Mouse (Mus musculus) stomach, postnatal 0 days (tissue): ENCODE data around the gene Snx8. TPM values are rescaled to one million over a fixed set of nuclear protein-coding genes. Genes with fewer than 3 reads are reported as not detected.
A peak's percentile ranks its signal among the peaks of the same experiment; 100 is the strongest.

Source experiments
- ATAC-seq: fragments of 200-750 bp; cut with Nextera tagmentation; 2 replicates; pipeline ENCODE4 v1.8.0; 2017; ENCODE audit not compliant: low FRiP score, low TSS enrichment
- DNase-seq: peaks from one replicate; pipeline ENCODE4 v3.0.0-alpha.2; 2016; ENCODE audit warnings: low spot score
- H3K27ac ChIP-seq: fragments of 300-500 bp; sonication (generic); replicated peaks from 2 replicates; pipeline ENCODE4 v1.5.1; 2014; ENCODE audit warnings: mild to moderate bottlenecking, control low read depth
- H3K27me3 ChIP-seq: fragments of 300-500 bp; sonication (generic); 2 replicates; pipeline ENCODE4 v1.6.1; 2014; ENCODE audit warnings: low read length; ENCODE audit not compliant: control insufficient read depth, insufficient read depth
- H3K36me3 ChIP-seq: fragments of 300-500 bp; sonication (generic); 2 replicates; pipeline ENCODE4 v1.6.1; 2014; ENCODE audit warnings: low read length, mixed read lengths; ENCODE audit not compliant: control insufficient read depth, insufficient read depth
- H3K4me1 ChIP-seq: fragments of 300-500 bp; sonication (generic); replicated peaks from 2 replicates; pipeline ENCODE4 v1.6.1; 2014; ENCODE audit warnings: antibody characterized with exemption; ENCODE audit not compliant: control insufficient read depth, insufficient read depth
- H3K4me2 ChIP-seq: fragments of 300-500 bp; sonication (generic); replicated peaks from 2 replicates; pipeline ENCODE4 v1.6.1; 2014; ENCODE audit warnings: low read depth, mild to moderate bottlenecking, control low read depth, moderate library complexity
- H3K4me3 ChIP-seq: fragments of 300-500 bp; sonication (generic); 2 replicates; pipeline ENCODE4 v1.5.1; 2014; ENCODE audit warnings: low read depth, low read length, control low read depth
- H3K9ac ChIP-seq: fragments of 300-500 bp; sonication (generic); 2 replicates; pipeline ENCODE4 v1.6.1; 2014; ENCODE audit warnings: mild to moderate bottlenecking, low read length, control low read depth, mixed read lengths
- H3K9me3 ChIP-seq: fragments of 300-500 bp; sonication (generic); 2 replicates; pipeline ENCODE4 v1.6.1; 2016; ENCODE audit warnings: low read length; ENCODE audit not compliant: control insufficient read depth
- CTCF ChIP-seq: IDR thresholded peaks from 2 replicates; pipeline ENCODE4 v1.5.1; 2016; ENCODE audit warnings: antibody characterized with exemption, low read depth, mild to moderate bottlenecking, moderate library complexity
- EP300 ChIP-seq: optimal IDR thresholded peaks from 2 replicates; pipeline ENCODE3; 2016; ENCODE audit warnings: antibody characterized with exemption
- WGBS: fragments of 180-500 bp; shearing (Covaris S2); extraction: QIAGEN DNeasy Blood & Tissue Kit; methylation state at CpG from one replicate; pipeline ENCODE4 v1.1.7; 2014; 5-methylcytosine and 5-hydroxymethylcytosine counted together
- polyA plus RNA-seq: library from polyadenylated mRNA; unstranded; fragments of >200 nt; fragmentation: Nextera tagmentation; extraction: Ambion mirVana; gene quantifications from 2 replicates; pipeline ENCODE4 v1.2.1, GENCODE M21; 2015

Snx8 gene
- polyA plus RNA-seq, result 8.0 and 8.6 TPM in 2 replicates

- Histone ChIP-seq H3K4me3 (peak within 1 kb of the TSS; percentile 58), H3K27ac (peak within 1 kb of the TSS; percentile 45; the same call in 1 of the 2 replicates), H3K9me3 (no peaks in the 10 kb centered on the region), H3K36me3 (no peaks in the 10 kb centered on the region), H3K27me3 (no peaks in the 10 kb centered on the region), H3K9ac (peak within 1 kb of the TSS; percentile 67), H3K4me1 (no peaks in the 10 kb centered on the region), H3K4me2 (peak within 1 kb of the TSS; percentile 97)
- TF ChIP-seq EP300 (no peak), CTCF (no peak)
- ATAC-seq (peak; percentile 93), DNase-seq (peak; percentile 99)
- under 1% methylated on average over 59 of the region's 63 CpGs for WGBS
Measured at GRCm38 (mm10) chr5:140388588-140389576, at the start of gene Snx8. TSS of gene Snx8 (minus strand) at chr5:140389262.

- no peak for DNase-seq
Measured at GRCm38 (mm10) chr5:140425016-140425783, 36.1 kb upstream of the Snx8 start.

GRCm38 (mm10) chr5:140420616-140421015 is 31.6 kb upstream of the Snx8 start:
- no peaks in the 10 kb centered on the region; the same call in 1 of the 2 replicates for H3K36me3 ChIP-seq
- DNase-seq (no peak), ATAC-seq (no peak)
- no peaks in the 10 kb centered on the region for H3K9me3 ChIP-seq
- WGBS, result 46% methylated on average over 4 of the region's 4 CpGs
- no peaks in the 10 kb centered on the region; the same call in 1 of the 2 replicates for H3K4me1 ChIP-seq
- peak overlapping the region; percentile 36 for H3K9ac ChIP-seq
- no peaks in the 10 kb centered on the region for H3K27me3 ChIP-seq
- H3K4me2 ChIP-seq, result peak overlapping the region; percentile 80
- peak overlapping the region; percentile 80 for H3K4me3 ChIP-seq
- no peak overlapping the region for H3K27ac ChIP-seq
- TF ChIP-seq CTCF (no peak), EP300 (no peak)

More at GRCm38 (mm10) chr5:140425016-140425783, 36.1 kb upstream of the Snx8 start:
- peaks cover 10% of the 10 kb centered on the region for H3K36me3 ChIP-seq
- H3K27me3 ChIP-seq, result no peaks in the 10 kb centered on the region
- 93% methylated on average over 17 of the region's 17 CpGs for WGBS
- no peak for ATAC-seq
- H3K27ac ChIP-seq, result no peak overlapping the region
- H3K4me3 ChIP-seq, result no peak overlapping the region
- H3K4me2 ChIP-seq, result no peak overlapping the region
- no peaks in the 10 kb centered on the region for H3K9me3 ChIP-seq
- no peaks in the 10 kb centered on the region; the same call in 1 of the 2 replicates for H3K4me1 ChIP-seq
- no peak overlapping the region for H3K9ac ChIP-seq
- no peak for TF ChIP-seq EP300
- TF ChIP-seq CTCF, result no peak

GRCm38 (mm10) chr5:140419442-140420080 is 30.5 kb upstream of the Snx8 start:
- ATAC-seq (peak; percentile 40; the same call in 1 of the 2 replicates), DNase-seq (peak; percentile 21)
- Histone ChIP-seq H3K27ac (peak overlapping the region; percentile 84), H3K36me3 (no peaks in the 10 kb centered on the region), H3K4me3 (peak overlapping the region; percentile 80), H3K27me3 (no peaks in the 10 kb centered on the region), H3K9ac (peak overlapping the region; percentile 94), H3K4me1 (no peaks in the 10 kb centered on the region; the same call in 1 of the 2 replicates), H3K9me3 (no peaks in the 10 kb centered on the region), H3K4me2 (peak overlapping the region; percentile 80)
- TF ChIP-seq CTCF, result no peak
- WGBS, result under 1% methylated on average over 58 of the region's 62 CpGs
